26 mouse cellular contexts compared by ENCODE assay signal in genomic region chr10:117421283-117422107, GRCm38 (mm10).
"Had no signal": no experiment of that assay in that cellular context is flagged by ENCODE, and none has a peak within 500 bp of the region (broad histone marks: within the 10 kb centered on the region; RNA-seq: fewer than 3 reads in every experiment).

No protein-coding gene starts in this region.

- DNase-seq: cerebellum, adult 8-10 months; cerebellum, adult 9-10 months; cerebellum, adult 9-11 months; cerebellum, postnatal 10 days; cerebellum, postnatal 14 days; cerebellum, postnatal 25 days; cerebellum, postnatal 36 days; embryo, embryonic 11 days; forebrain, postnatal 0 days; gastrocnemius, adult 2 months; gastrocnemius, postnatal 10 days; gastrocnemius, postnatal 14 days; gastrocnemius, postnatal 25 days; heart, adult 18-20 months; heart, adult 2 months had no signal

- H3K36me3 ChIP-seq: embryonic facial prominence, embryonic 10.5 days; embryonic facial prominence, embryonic 12.5 days; embryonic facial prominence, embryonic 13.5 days; embryonic facial prominence, embryonic 15.5 days; forebrain, embryonic 10.5 days; forebrain, embryonic 12.5 days; forebrain, embryonic 15.5 days had no signal

- H3K27me3 ChIP-seq: embryonic facial prominence, embryonic 12.5 days; embryonic facial prominence, embryonic 15.5 days; forebrain, embryonic 15.5 days had no signal

- H3K9me3 ChIP-seq: embryonic facial prominence, embryonic 10.5 days; embryonic facial prominence, embryonic 12.5 days; embryonic facial prominence, embryonic 13.5 days; embryonic facial prominence, embryonic 15.5 days; forebrain, embryonic 10.5 days; forebrain, embryonic 12.5 days; forebrain, embryonic 13.5 days; forebrain, embryonic 15.5 days had no signal

- H3K27ac ChIP-seq: embryonic facial prominence, embryonic 10.5 days; embryonic facial prominence, embryonic 12.5 days; embryonic facial prominence, embryonic 13.5 days; embryonic facial prominence, embryonic 15.5 days; forebrain, embryonic 10.5 days; forebrain, embryonic 12.5 days; forebrain, embryonic 13.5 days; forebrain, embryonic 15.5 days; gastrocnemius, adult 2 months; heart, adult 2 months had no signal

- H3K4me3 ChIP-seq: embryonic facial prominence, embryonic 10.5 days; embryonic facial prominence, embryonic 12.5 days; embryonic facial prominence, embryonic 13.5 days; embryonic facial prominence, embryonic 15.5 days; erythroblast, embryonic 14.5 days; forebrain, embryonic 10.5 days; forebrain, embryonic 12.5 days; forebrain, embryonic 13.5 days; forebrain, embryonic 15.5 days; gastrocnemius, adult 2 months; heart, adult 2 months had no signal

- ATAC-seq: forebrain, embryonic 13.5 days; forebrain, embryonic 14.5 days; forebrain, embryonic 15.5 days; forebrain, embryonic 16.5 days; forebrain, postnatal 0 days had no signal
